Mouse (Mus musculus) urinary bladder, adult 18-20 months (tissue): ENCODE results near the gene Phldb1.
"Not testable (repeated sequence)": the region's sequence is repeated elsewhere in the genome, so short reads cannot be mapped to it uniquely, and the experiment has no call there.

Experiments used
- DNase-seq, 2 experiments: peaks; one replicate each; pipeline ENCODE4 v3.0.0; 2022; ENCODE audit warnings: low spot score in 2 of 2, mixed read lengths in 2 of 2

The Phldb1 gene

GRCm38 (mm10) chr9:44653896-44654295, 81.1 kb downstream of the Phldb1 start:
- DNase-seq = no peak

GRCm38 (mm10) chr9:44652027-44652426, 83.0 kb downstream of the Phldb1 start:
- DNase-seq = peak; percentile 50 to 57

- DNase-seq = no peak
These were observed 86.1 kb downstream of the Phldb1 start for GRCm38 (mm10) chr9:44648881-44649281.

GRCm38 (mm10) chr9:44647656-44648055, 87.3 kb downstream of the Phldb1 start:
- no peak for DNase-seq

GRCm38 (mm10) chr9:44647026-44647425, 88.0 kb downstream of the Phldb1 start:
- no peak for DNase-seq

GRCm38 (mm10) chr9:44646366-44646765, 88.6 kb downstream of the Phldb1 start:
- DNase-seq = no peak

GRCm38 (mm10) chr9:44645924-44646323, 89.1 kb downstream of the Phldb1 start:
- no peak for DNase-seq

GRCm38 (mm10) chr9:44645481-44645880, 89.5 kb downstream of the Phldb1 start:
- peak in 1 of 2 experiments; percentile 27 for DNase-seq

- DNase-seq = no peak
These were observed 90.8 kb downstream of the Phldb1 start for GRCm38 (mm10) chr9:44644186-44644585.

GRCm38 (mm10) chr9:44643103-44643502, 91.9 kb downstream of the Phldb1 start:
- no peak for DNase-seq

GRCm38 (mm10) chr9:44641616-44642015, 93.4 kb downstream of the Phldb1 start:
- no peak for DNase-seq

- DNase-seq = no peak
These were observed 94.2 kb downstream of the Phldb1 start for GRCm38 (mm10) chr9:44640646-44641357.

- DNase-seq = not testable (repeated sequence)
These were observed 95.0 kb downstream of the Phldb1 start for GRCm38 (mm10) chr9:44640028-44640427.

- not testable (repeated sequence) for DNase-seq
These were observed 96.3 kb downstream of the Phldb1 start for GRCm38 (mm10) chr9:44638726-44639125.

- no peak for DNase-seq
These were observed 97.3 kb downstream of the Phldb1 start for GRCm38 (mm10) chr9:44637551-44638169.
